Mouse (Mus musculus): Measurements from ENCODE around the gene Pbld1. TPM values are rescaled to one million over a fixed set of nuclear protein-coding genes. Genes with fewer than 3 reads are reported as not detected.

The Pbld1 gene
- polyA plus RNA-seq (2015; fragmentation: Nextera tagmentation; extraction: Ambion mirVana) = 0.98 and 1.3 TPM in 2 replicates

DNA sequence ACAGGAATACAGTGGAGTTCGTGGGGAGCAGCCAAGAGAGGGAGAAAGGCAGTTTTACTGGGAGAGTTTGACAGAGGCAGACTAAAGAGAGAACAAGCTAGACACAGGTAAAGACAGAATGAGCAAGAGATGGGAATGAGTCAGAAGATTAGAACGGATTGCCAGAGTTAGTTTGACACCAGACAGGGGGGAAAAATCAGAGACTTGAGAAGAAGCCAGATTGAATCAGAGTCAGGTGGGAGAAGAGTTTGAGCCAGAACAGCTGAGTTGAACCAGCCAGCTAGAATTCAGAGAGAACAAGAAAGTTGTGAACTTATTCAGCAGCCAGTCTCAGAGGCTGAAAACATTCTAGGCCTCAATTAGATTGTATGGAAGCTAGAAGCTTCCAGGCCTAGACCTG, at the start of gene Pbld1:
Gene Pbld1, plus strand, starts transcription at position 301 of the 400 bp plus-strand sequence.
- Histone ChIP-seq H3K9ac (no peak within 1 kb of the TSS), H3K4me2 (no peak within 1 kb of the TSS), H3K4me1 (no peaks in the 10 kb centered on the region), H3K4me3 (no peak within 1 kb of the TSS), H3K27me3 (replicated peaks) (no peaks in the 10 kb centered on the region), H3K27ac (no peak within 1 kb of the TSS), H3K36me3 (replicated peaks) (no peaks in the 10 kb centered on the region), H3K9me3 (no peaks in the 10 kb centered on the region)
- 87% methylated on average over 2 of the region's 2 CpGs for WGBS
- ATAC-seq (replicated peaks) = no peak

DNA sequence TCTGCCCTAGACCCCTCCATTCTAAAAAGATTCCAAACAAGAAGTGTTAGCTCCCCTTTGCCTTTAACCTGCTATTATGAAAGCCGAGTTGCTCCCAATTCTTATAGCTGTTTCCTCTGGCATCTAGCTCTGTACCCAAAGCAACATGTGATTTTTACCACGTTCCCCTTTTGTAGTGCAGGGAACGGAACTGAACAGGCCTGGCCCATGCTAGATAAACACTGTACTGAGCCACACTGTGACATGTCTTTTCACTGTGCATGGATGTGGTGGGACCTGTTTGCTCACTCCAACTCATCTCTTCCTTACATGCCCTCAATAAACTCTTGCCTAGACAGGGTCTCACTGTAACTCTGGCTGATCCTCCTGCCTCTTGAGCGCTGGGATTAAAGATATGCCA, 49.7 kb upstream of the Pbld1 start:
- no peak for ATAC-seq (replicated peaks)
- no peaks in the 10 kb centered on the region for H3K9me3 ChIP-seq
- H3K36me3 ChIP-seq (replicated peaks) = peaks cover 54% of the 10 kb centered on the region
- no peak overlapping the region for H3K9ac ChIP-seq
- H3K4me1 ChIP-seq = no peaks in the 10 kb centered on the region
- whole genome bisulfite sequencing = 84% methylated on average over 4 of the region's 4 CpGs
- H3K4me3 ChIP-seq = no peak overlapping the region
- no peaks in the 10 kb centered on the region for H3K27me3 ChIP-seq (replicated peaks)
- no peak overlapping the region for H3K4me2 ChIP-seq
- no peak overlapping the region for H3K27ac ChIP-seq

DNA sequence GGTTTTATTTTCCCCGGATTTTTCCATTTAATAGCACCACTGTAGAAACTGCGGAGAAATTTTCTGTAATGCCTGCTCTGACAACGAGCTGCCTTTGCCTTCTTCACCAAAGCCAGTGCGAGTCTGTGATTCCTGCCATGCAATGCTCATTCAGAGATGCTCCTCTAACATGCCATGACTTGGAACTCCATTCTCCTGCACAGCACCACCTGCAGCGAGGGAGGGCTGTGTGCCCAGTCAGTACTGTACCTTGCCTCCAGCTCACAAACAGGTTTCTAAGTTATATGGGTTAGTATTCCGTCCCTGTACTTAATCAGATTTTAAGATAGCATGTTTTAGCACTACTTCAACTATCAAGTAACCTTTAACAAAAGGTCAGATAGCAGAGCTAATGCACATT, 48.4 kb upstream of the Pbld1 start:
- Histone ChIP-seq H3K9ac (no peak overlapping the region), H3K4me1 (no peaks in the 10 kb centered on the region), H3K27me3 (replicated peaks) (no peaks in the 10 kb centered on the region), H3K4me2 (no peak overlapping the region), H3K9me3 (no peaks in the 10 kb centered on the region), H3K4me3 (no peak overlapping the region), H3K27ac (no peak overlapping the region), H3K36me3 (replicated peaks) (peaks cover 65% of the 10 kb centered on the region)
- WGBS = 92% methylated on average over 6 of the region's 6 CpGs
- ATAC-seq (replicated peaks) = no peak

DNA sequence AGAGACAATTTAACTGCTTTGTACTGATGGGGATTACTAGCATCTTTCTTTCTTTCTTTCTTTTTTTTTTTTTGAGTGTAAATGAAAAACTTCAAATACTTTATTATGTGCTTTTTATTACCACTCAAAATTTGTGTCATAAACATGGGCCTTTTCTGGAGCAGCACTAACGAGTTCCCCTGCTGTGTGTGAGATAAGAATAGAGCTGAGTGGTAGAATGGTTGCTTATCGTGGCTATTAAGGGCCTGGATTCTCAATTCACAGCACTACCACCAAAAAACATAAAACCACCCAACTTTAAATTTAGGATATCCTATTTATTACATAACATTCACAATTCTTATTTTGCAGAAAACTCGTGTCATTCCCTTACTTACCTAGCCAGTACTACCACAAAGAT, 46.5 kb upstream of the Pbld1 start:
- Histone ChIP-seq H3K4me1 (peaks cover 6% of the 10 kb centered on the region; the same call in 1 of the 2 replicates), H3K4me2 (no peak overlapping the region), H3K9me3 (no peaks in the 10 kb centered on the region), H3K27ac (no peak overlapping the region), H3K36me3 (replicated peaks) (peaks cover 56% of the 10 kb centered on the region), H3K9ac (no peak overlapping the region), H3K4me3 (no peak overlapping the region), H3K27me3 (replicated peaks) (no peaks in the 10 kb centered on the region)
- no peak for ATAC-seq (replicated peaks)
- WGBS = 84% methylated on average over 3 of the region's 3 CpGs

DNA sequence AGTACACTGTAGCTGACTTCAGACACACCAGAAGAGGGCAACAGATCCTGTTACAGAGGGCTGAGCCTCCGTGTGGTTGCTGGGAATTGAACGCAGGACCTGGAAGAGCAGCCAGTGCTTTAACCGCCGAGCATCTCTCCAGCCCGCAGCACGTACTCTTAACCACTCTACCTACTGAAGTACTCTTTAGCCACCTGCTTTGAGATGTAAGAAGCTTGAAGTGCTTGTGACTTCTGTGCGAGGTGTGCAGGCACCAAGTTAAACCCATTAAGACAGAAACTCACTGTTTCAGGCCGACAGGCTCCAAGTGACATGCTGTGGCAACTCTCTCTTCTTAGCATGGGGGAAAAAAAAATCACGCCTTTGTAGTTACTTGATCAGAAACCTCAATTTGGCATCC, 45.8 kb upstream of the Pbld1 start:
- H3K4me1 ChIP-seq = peaks cover 10% of the 10 kb centered on the region
- no peaks in the 10 kb centered on the region for H3K9me3 ChIP-seq
- H3K27ac ChIP-seq = no peak overlapping the region
- no peak overlapping the region for H3K9ac ChIP-seq
- 87% methylated on average over 9 of the region's 9 CpGs for WGBS
- H3K4me3 ChIP-seq = no peak overlapping the region
- H3K36me3 ChIP-seq (replicated peaks) = peaks cover 56% of the 10 kb centered on the region
- no peak for ATAC-seq (replicated peaks)
- H3K4me2 ChIP-seq = no peak overlapping the region
- H3K27me3 ChIP-seq (replicated peaks) = no peaks in the 10 kb centered on the region

DNA sequence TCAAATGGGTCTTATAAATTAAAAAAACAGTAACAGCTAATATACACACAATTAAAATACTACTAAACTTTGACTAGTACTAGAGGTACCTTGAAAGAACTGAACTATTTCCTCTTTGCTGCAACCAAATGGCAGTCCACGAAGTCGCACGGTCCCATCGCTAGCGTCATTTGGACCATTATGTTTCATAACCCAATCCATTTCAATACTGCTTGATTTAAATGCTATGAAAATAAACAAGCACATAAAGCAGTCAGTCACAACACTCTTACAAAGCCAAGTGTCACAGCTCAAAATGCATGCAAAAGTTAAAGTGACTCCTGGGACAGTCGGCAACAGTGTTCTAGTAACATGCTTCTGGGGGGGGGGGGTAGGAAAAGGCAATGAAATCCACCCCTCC, 40.7 kb upstream of the Pbld1 start:
- Histone ChIP-seq H3K4me1 (peaks cover 36% of the 10 kb centered on the region), H3K9me3 (no peaks in the 10 kb centered on the region), H3K27ac (no peak overlapping the region), H3K4me3 (no peak overlapping the region), H3K4me2 (no peak overlapping the region; the same call in 1 of the 2 replicates), H3K9ac (no peak overlapping the region), H3K36me3 (replicated peaks) (peaks cover 24% of the 10 kb centered on the region), H3K27me3 (replicated peaks) (no peaks in the 10 kb centered on the region)
- 85% methylated on average over 6 of the region's 6 CpGs for WGBS
- ATAC-seq (replicated peaks) = no peak

DNA sequence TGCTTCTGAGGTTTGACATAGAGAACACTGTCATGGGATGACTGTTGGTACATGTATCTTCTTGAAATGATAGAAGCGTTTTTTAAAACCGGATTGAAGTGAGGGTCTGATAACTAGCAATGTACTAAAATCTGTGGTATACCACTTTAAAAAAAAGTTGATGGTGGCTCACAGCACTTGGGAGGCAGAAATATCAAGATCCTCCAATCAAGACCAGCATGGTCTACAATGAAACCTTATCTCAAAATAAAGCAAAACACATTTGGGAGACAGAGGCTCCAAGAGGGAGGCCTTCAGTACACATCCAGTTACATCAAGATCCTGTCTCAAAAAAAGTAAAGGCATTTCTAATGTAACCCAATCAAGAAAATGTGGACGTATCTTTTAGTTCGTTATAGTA, 38.3 kb upstream of the Pbld1 start:
- WGBS = 28% methylated on average over 4 of the region's 4 CpGs
- H3K36me3 ChIP-seq (replicated peaks) = peaks cover 8% of the 10 kb centered on the region
- H3K27me3 ChIP-seq (replicated peaks) = no peaks in the 10 kb centered on the region
- H3K4me1 ChIP-seq = peaks cover 53% of the 10 kb centered on the region
- peak overlapping the region; percentile 98 for H3K9ac ChIP-seq
- H3K27ac ChIP-seq = no peak overlapping the region
- peak overlapping the region; percentile 97 for H3K4me3 ChIP-seq
- H3K9me3 ChIP-seq = no peaks in the 10 kb centered on the region
- peak overlapping the region; percentile 68 for H3K4me2 ChIP-seq
- no peak for ATAC-seq (replicated peaks)

DNA sequence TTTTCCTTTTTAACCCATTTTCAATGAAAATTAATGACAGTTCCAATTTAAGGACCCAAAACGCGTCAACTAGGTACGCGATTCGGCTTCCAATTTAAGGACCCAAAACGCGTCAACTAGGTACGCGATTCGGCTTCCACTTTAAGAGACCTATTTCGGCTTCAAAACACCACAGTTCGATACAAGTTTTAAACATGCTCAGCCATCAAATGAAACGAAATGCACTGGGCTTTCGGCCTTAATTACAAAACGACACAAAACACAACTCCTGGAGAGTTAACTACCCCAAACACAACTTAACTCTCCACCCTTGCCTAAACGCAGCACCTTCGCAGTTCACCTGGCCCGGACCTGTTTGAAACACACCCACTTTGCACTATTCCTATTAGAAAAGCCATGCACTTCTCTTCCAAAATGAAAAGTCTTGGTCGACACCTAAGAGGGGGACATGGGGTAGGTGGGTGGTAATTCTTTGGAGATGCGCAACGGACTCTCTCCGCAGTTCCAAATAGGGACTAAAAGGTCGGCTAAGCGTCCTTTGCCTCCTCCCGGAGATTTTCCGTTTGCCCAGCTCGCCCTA, 37.3 kb upstream of the Pbld1 start:
- no peaks in the 10 kb centered on the region for H3K27me3 ChIP-seq (replicated peaks)

DNA sequence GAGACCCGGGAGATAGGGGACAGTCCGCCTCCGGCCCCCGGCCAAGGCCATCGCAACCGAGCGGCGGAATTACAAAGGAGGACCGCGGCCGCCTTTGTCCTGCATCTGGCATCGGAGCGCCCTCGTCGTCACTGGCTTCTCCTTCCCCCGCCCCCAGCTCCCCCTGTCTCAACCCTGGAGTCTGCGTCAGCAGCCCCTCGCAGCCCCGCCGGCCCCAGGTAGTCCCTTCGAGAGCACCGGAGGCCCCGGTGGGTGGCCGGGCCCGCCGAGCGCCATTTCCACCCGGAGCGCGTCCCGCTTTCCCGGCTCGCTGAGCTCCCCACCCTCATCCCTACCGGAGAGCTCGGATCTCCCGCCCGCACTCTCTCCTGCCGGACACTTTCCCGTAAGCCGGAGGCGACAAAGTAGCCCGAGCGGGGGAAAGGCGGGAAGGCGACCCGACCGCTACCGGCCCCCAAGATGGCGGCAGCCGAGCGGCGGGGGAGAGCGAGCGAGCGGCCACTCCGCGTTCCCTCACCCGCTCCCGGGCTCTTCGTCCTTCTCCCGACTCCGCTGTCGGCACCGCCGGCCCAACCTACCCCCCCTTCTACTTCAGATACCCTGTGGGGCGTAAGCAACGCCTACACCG, 36.7 kb upstream of the Pbld1 start:
- Histone ChIP-seq H3K36me3 (replicated peaks) (no peaks in the 10 kb centered on the region), H3K4me3 (peak overlapping the region; percentile 97), H3K9me3 (no peaks in the 10 kb centered on the region), H3K4me2 (peak overlapping the region; percentile 68), H3K27me3 (replicated peaks) (no peaks in the 10 kb centered on the region), H3K27ac (peak overlapping the region; percentile 100), H3K4me1 (peaks cover 54% of the 10 kb centered on the region), H3K9ac (peak overlapping the region; percentile 98)
- peak; percentile 45 for ATAC-seq (replicated peaks)
- WGBS = under 1% methylated on average over 68 of the region's 68 CpGs

More for the DNA sequence above, 37.3 kb upstream of the Pbld1 start:
- Histone ChIP-seq H3K4me1 (peaks cover 56% of the 10 kb centered on the region), H3K27ac (peak overlapping the region; percentile 100), H3K9me3 (no peaks in the 10 kb centered on the region), H3K9ac (peak overlapping the region; percentile 98), H3K4me3 (peak overlapping the region; percentile 97), H3K36me3 (replicated peaks) (no peaks in the 10 kb centered on the region), H3K4me2 (peak overlapping the region; percentile 68)
- ATAC-seq (replicated peaks) = no peak
- under 1% methylated on average over 27 of the region's 27 CpGs for WGBS

DNA sequence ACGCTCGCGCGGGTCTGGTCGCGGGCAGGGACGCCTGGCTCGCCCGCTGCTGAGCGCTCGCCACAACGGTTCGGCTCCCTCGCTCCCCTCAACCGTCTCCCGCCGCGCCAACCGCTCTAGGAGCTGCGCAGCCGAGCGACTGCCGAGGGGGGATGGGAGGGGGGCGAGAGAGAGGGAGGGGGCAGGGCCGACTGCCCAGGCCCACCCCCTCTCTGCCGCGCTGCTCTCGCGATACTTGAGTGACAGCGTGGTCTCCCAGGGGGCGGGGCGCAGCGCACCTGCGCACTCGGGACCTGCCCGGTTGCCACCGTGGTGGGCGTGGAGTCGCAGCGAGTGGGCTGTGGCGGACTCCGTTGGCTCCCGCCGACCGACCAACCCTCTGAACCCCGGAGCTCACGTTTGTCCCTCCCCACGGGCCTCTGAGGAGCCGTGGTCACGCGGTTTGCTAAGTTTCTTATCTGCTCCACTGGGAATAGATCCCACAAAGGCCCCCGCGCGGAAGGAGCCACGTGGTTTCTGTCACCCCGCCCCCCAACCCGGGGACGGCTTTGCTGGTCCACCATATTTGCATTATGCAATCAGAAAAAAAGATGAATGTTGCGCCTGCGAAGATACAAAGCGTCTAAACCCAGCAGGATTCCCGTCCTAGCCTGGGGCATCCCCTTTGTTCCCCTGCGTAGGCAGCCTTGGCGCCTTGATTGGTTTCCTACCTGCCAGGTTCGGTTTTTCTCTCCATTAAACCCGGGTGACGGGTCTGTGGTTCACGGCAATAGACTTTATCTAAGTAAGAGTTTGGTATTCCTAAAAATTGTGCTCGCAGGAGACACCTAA, 36.0 kb upstream of the Pbld1 start, which contains the start of the genes Hnrnph3 and Pbld2:
Gene Hnrnph3, minus strand, starts transcription at position 469 of the 831 bp plus-strand sequence.
Gene Pbld2, plus strand, starts transcription at position 567 of the 831 bp plus-strand sequence.
- Histone ChIP-seq H3K4me3 (peak within 1 kb of the TSS; percentile 97), H3K4me2 (peak within 1 kb of the TSS; percentile 68), H3K4me1 (peaks cover 56% of the 10 kb centered on the region), H3K27ac (peak within 1 kb of the TSS; percentile 100), H3K9ac (peak within 1 kb of the TSS; percentile 98), H3K27me3 (replicated peaks) (no peaks in the 10 kb centered on the region), H3K36me3 (replicated peaks) (no peaks in the 10 kb centered on the region), H3K9me3 (no peaks in the 10 kb centered on the region)
- whole genome bisulfite sequencing = under 1% methylated on average over 62 of the region's 69 CpGs
- peak; percentile 94 for ATAC-seq (replicated peaks)

DNA sequence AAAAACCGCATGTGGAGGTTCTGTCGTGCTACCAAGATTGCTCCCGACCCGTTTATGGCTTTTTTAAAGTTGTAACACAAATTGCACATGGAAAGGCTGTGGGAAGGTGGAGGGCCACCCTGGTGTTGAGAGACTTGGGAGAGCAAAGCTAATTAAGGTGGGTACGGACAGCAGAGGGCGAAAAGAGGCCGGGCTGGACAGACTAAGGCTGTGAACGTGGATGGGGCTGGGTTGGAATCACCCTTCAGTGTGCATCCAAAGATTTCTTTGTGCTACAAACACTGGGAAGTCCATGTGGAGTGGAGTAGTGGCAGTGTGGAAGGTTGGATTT, 35.4 kb upstream of the Pbld1 start:
- Histone ChIP-seq H3K9me3 (no peaks in the 10 kb centered on the region), H3K36me3 (replicated peaks) (no peaks in the 10 kb centered on the region), H3K27ac (peak overlapping the region; percentile 100), H3K9ac (peak overlapping the region; percentile 98), H3K4me3 (peak overlapping the region; percentile 97), H3K4me1 (peaks cover 52% of the 10 kb centered on the region), H3K4me2 (peak overlapping the region; percentile 68), H3K27me3 (replicated peaks) (no peaks in the 10 kb centered on the region)
- ATAC-seq (replicated peaks) = peak; percentile 53
- under 1% methylated on average over 8 of the region's 8 CpGs for WGBS

DNA sequence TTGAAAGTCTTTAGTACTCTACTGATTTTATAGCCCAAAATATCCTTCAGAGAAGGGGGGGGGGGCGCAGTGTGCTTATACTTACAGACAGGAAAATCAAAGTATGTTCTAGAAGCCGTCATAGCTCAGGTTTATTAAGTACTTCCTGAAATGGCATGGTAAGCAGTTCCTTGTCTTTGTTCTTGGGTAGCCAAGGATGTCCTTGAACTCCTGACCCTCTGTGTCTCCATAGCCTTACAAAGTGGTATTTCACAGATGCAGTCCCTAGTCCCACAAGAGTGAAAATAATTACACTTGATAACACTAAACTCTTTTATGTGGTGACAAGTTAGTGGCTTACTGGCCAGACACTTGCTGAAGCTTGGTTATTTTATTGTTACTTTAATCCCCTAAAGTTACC, 34.9 kb upstream of the Pbld1 start:
- Histone ChIP-seq H3K27me3 (replicated peaks) (no peaks in the 10 kb centered on the region), H3K4me3 (peak overlapping the region; percentile 97)
- no peak for ATAC-seq (replicated peaks)

More for the DNA sequence above, 34.9 kb upstream of the Pbld1 start:
- Histone ChIP-seq H3K4me1 (peaks cover 52% of the 10 kb centered on the region), H3K36me3 (replicated peaks) (no peaks in the 10 kb centered on the region), H3K27ac (peak overlapping the region; percentile 100), H3K9me3 (no peaks in the 10 kb centered on the region), H3K9ac (peak overlapping the region; percentile 98), H3K4me2 (peak overlapping the region; percentile 68)
- 7% methylated on average over 2 of the region's 2 CpGs for WGBS

Data from midbrain, embryonic 15.5 days (tissue).